Mouse (Mus musculus) embryonic facial prominence, embryonic 11.5 days (tissue): Measurements from ENCODE around the gene Tpr. TPM values are rescaled to one million over a fixed set of nuclear protein-coding genes. Genes with fewer than 3 reads are reported as not detected.

Experiments used
- ATAC-seq: fragments of 200-750 bp; cut with Nextera tagmentation; replicated peaks from 2 replicates; pipeline ENCODE4 v1.8.0; 2017; ENCODE audit warnings: low read depth; ENCODE audit not compliant: insufficient number of reproducible peaks, low FRiP score, low TSS enrichment
- DNase-seq: peaks from one replicate; pipeline ENCODE4 v3.0.0-alpha.2; 2015; ENCODE audit warnings: low spot score
- H3K27ac ChIP-seq: fragments of 300-500 bp; sonication (generic); replicated peaks from 2 replicates; pipeline ENCODE4 v1.5.1; 2014; ENCODE audit warnings: mild to moderate bottlenecking, low read depth, low read length, control low read depth
- H3K27me3 ChIP-seq: fragments of 300-500 bp; sonication (generic); 2 replicates; pipeline ENCODE4 v1.6.1; 2014; ENCODE audit warnings: mild to moderate bottlenecking, low read length, moderate library complexity, mixed read lengths; ENCODE audit not compliant: control insufficient read depth, insufficient read depth
- H3K36me3 ChIP-seq: fragments of 300-500 bp; sonication (generic); replicated peaks from 2 replicates; pipeline ENCODE4 v1.6.1; 2014; ENCODE audit warnings: low read depth, mild to moderate bottlenecking, low read length, moderate library complexity, mixed read lengths; ENCODE audit not compliant: control insufficient read depth, insufficient read depth
- H3K4me1 ChIP-seq: fragments of 300-500 bp; sonication (generic); 2 replicates; pipeline ENCODE4 v1.6.1; 2014; ENCODE audit warnings: low read length, mixed read lengths; ENCODE audit not compliant: control insufficient read depth, insufficient read depth
- H3K4me2 ChIP-seq: fragments of 300-500 bp; sonication (generic); 2 replicates; pipeline ENCODE4 v1.6.1; 2014; ENCODE audit warnings: low read depth, mild to moderate bottlenecking, control low read depth, low read length, moderate library complexity
- H3K4me3 ChIP-seq: fragments of 300-500 bp; sonication (generic); 2 replicates; pipeline ENCODE4 v1.5.1; 2014; ENCODE audit warnings: low read depth, low read length, control low read depth
- H3K9ac ChIP-seq: fragments of 300-500 bp; sonication (generic); replicated peaks from 2 replicates; pipeline ENCODE4 v1.6.1; 2014; ENCODE audit warnings: mild to moderate bottlenecking, control low read depth, low read length
- H3K9me3 ChIP-seq: fragments of 300-500 bp; sonication (generic); replicated peaks from 2 replicates; pipeline ENCODE4 v1.6.1; 2016; ENCODE audit warnings: mild to moderate bottlenecking, low read length, inconsistent platforms, mixed read lengths; ENCODE audit not compliant: control insufficient read depth
- WGBS: fragments of 180-500 bp; shearing (Covaris S2); extraction: QIAGEN DNeasy Blood & Tissue Kit; methylation state at CpG from one replicate; pipeline ENCODE4 v1.1.7; 2014; 5-methylcytosine and 5-hydroxymethylcytosine counted together
- polyA plus RNA-seq: library from polyadenylated mRNA; unstranded; fragments of >200 nt; fragmentation: Nextera tagmentation; extraction: Ambion mirVana; gene quantifications from 2 replicates; pipeline ENCODE4 v1.2.1, GENCODE M21; 2014

Gene Tpr
- polyA plus RNA-seq, 1 experiment from 2014 or later: 171 TPM

- Histone ChIP-seq H3K27ac (no peak overlapping the region), H3K9ac (no peak overlapping the region), H3K4me1 (no peaks in the 10 kb centered on the region), H3K9me3 (no peaks in the 10 kb centered on the region), H3K4me3 (no peak overlapping the region), H3K36me3 (peaks cover 16% of the 10 kb centered on the region), H3K27me3 (no peaks in the 10 kb centered on the region), H3K4me2 (no peak overlapping the region)
- DNase-seq: no peak
- ATAC-seq: no peak
- 98% methylated on average over 4 of the region's 4 CpGs for WGBS
Observed at GRCm38 (mm10) chr1:150418426-150418825, 25.8 kb downstream of the Tpr start.

- H3K36me3 ChIP-seq: peaks cover 4% of the 10 kb centered on the region
Observed at GRCm38 (mm10) chr1:150425665-150426064, 33.0 kb downstream of the Tpr start.

GRCm38 (mm10) chr1:150426216-150426615, 33.6 kb downstream of the Tpr start:
- Histone ChIP-seq H3K4me2 (no peak overlapping the region), H3K9me3 (no peaks in the 10 kb centered on the region), H3K4me3 (no peak overlapping the region), H3K4me1 (no peaks in the 10 kb centered on the region), H3K36me3 (peaks cover 4% of the 10 kb centered on the region), H3K27ac (no peak overlapping the region), H3K9ac (no peak overlapping the region), H3K27me3 (no peaks in the 10 kb centered on the region)
- ATAC-seq (no peak), DNase-seq (no peak)
- WGBS: 66% methylated on average over 3 of the region's 3 CpGs

More at GRCm38 (mm10) chr1:150425665-150426064, 33.0 kb downstream of the Tpr start:
- Histone ChIP-seq H3K4me2 (no peak overlapping the region), H3K4me3 (no peak overlapping the region), H3K9me3 (no peaks in the 10 kb centered on the region), H3K9ac (no peak overlapping the region), H3K4me1 (no peaks in the 10 kb centered on the region), H3K27ac (no peak overlapping the region), H3K27me3 (no peaks in the 10 kb centered on the region)
- DNase-seq: no peak
- 87% methylated on average over 9 of the region's 9 CpGs for WGBS
- no peak for ATAC-seq

GRCm38 (mm10) chr1:150438641-150439040, 46.0 kb downstream of the Tpr start:
- no peak for ATAC-seq
- Histone ChIP-seq H3K36me3 (peaks cover 16% of the 10 kb centered on the region), H3K4me1 (no peaks in the 10 kb centered on the region), H3K9me3 (no peaks in the 10 kb centered on the region), H3K4me3 (no peak overlapping the region), H3K9ac (no peak overlapping the region), H3K27me3 (no peaks in the 10 kb centered on the region), H3K4me2 (no peak overlapping the region), H3K27ac (no peak overlapping the region)
- WGBS: 91% methylated on average over 3 of the region's 3 CpGs
- DNase-seq: no peak

- DNase-seq: peak; percentile 17
- H3K36me3 ChIP-seq: peaks cover 18% of the 10 kb centered on the region
- WGBS: 75% methylated on average over 4 of the region's 4 CpGs
- no peaks in the 10 kb centered on the region for H3K4me1 ChIP-seq
- no peaks in the 10 kb centered on the region for H3K27me3 ChIP-seq
- no peaks in the 10 kb centered on the region for H3K9me3 ChIP-seq
- ATAC-seq: no peak
- H3K27ac ChIP-seq: no peak overlapping the region
- no peak overlapping the region for H3K4me3 ChIP-seq
- no peak overlapping the region for H3K9ac ChIP-seq
- H3K4me2 ChIP-seq: no peak overlapping the region
Observed at GRCm38 (mm10) chr1:150441731-150442130, 49.1 kb downstream of the Tpr start.

- H3K4me1 ChIP-seq: no peaks in the 10 kb centered on the region
- no peak overlapping the region for H3K4me3 ChIP-seq
- DNase-seq (no peak), ATAC-seq (no peak)
- no peaks in the 10 kb centered on the region for H3K36me3 ChIP-seq
- no peak overlapping the region for H3K4me2 ChIP-seq
- WGBS: 89% methylated on average over 5 of the region's 5 CpGs
- H3K9ac ChIP-seq: no peak overlapping the region
- H3K27ac ChIP-seq: no peak overlapping the region
- no peaks in the 10 kb centered on the region for H3K27me3 ChIP-seq
- H3K9me3 ChIP-seq: no peaks in the 10 kb centered on the region
Observed at GRCm38 (mm10) chr1:150458977-150459376, 66.3 kb downstream of the Tpr start.

- 76% methylated on average over 3 of the region's 3 CpGs for WGBS
- H3K27me3 ChIP-seq: no peaks in the 10 kb centered on the region
- H3K36me3 ChIP-seq: no peaks in the 10 kb centered on the region
- no peak overlapping the region for H3K4me3 ChIP-seq
- ATAC-seq: no peak
- H3K27ac ChIP-seq: no peak overlapping the region
- no peaks in the 10 kb centered on the region for H3K9me3 ChIP-seq
- no peak overlapping the region for H3K9ac ChIP-seq
- no peak overlapping the region for H3K4me2 ChIP-seq
- DNase-seq: no peak
- no peaks in the 10 kb centered on the region for H3K4me1 ChIP-seq
Observed at GRCm38 (mm10) chr1:150459599-150459998, 67.0 kb downstream of the Tpr start.

GRCm38 (mm10) chr1:150460595-150460994, 68.0 kb downstream of the Tpr start:
- DNase-seq: no peak
- 67% methylated on average over 7 of the region's 7 CpGs for WGBS
- Histone ChIP-seq H3K36me3 (no peaks in the 10 kb centered on the region), H3K4me3 (no peak overlapping the region), H3K27me3 (no peaks in the 10 kb centered on the region), H3K9ac (no peak overlapping the region), H3K9me3 (no peaks in the 10 kb centered on the region), H3K4me1 (no peaks in the 10 kb centered on the region), H3K27ac (no peak overlapping the region), H3K4me2 (no peak overlapping the region)
- ATAC-seq: no peak
